Mouse (Mus musculus): ENCODE measurements around the gene D230025D16Rik. TPM values are rescaled to one million over a fixed set of nuclear protein-coding genes. Genes with fewer than 3 reads are reported as not detected.

The D230025D16Rik gene
- polyA plus RNA-seq, 1 experiment from 2014 or later = 30.9 TPM

- Histone ChIP-seq H3K9ac (replicated peaks) (no peak overlapping the region), H3K27ac (ENCODE audit: low read depth) (no peak overlapping the region), H3K4me2 (ENCODE audit: low read depth, low read length) (no peak overlapping the region), H3K36me3 (replicated peaks; ENCODE audit: insufficient read depth, low read length) (peaks cover 24% of the 10 kb centered on the region), H3K4me3 (ENCODE audit: low read depth, low read length) (no peak overlapping the region), H3K27me3 (ENCODE audit: insufficient read depth, low read length) (no peaks in the 10 kb centered on the region), H3K9me3 (ENCODE audit: low read length) (no peaks in the 10 kb centered on the region), H3K4me1 (ENCODE audit: insufficient read depth) (peaks cover 11% of the 10 kb centered on the region; the same call in 1 of the 2 replicates)
- ATAC-seq = no peak
- no peak for DNase-seq
- 73% methylated on average over 1 of the region's 1 CpGs for WGBS (ENCODE audit: insufficient replicate concordance)
- TF ChIP-seq CTCF (IDR thresholded peaks at IDR 0.05; ENCODE audit: low read depth) (no peak), EP300 (IDR thresholded peaks at IDR 0.05; ENCODE audit: low read depth) (no peak)
These were observed 19.2 kb upstream of the D230025D16Rik start for GRCm38 (mm10) chr8:105205748-105206147.

- TF ChIP-seq CTCF (IDR thresholded peaks at IDR 0.05; ENCODE audit: low read depth) (no peak), EP300 (IDR thresholded peaks at IDR 0.05; ENCODE audit: low read depth) (no peak)
- Histone ChIP-seq H3K4me3 (ENCODE audit: low read depth, low read length) (no peak overlapping the region), H3K27ac (ENCODE audit: low read depth) (no peak overlapping the region), H3K4me2 (ENCODE audit: low read depth, low read length) (no peak overlapping the region), H3K9ac (replicated peaks) (no peak overlapping the region), H3K36me3 (replicated peaks; ENCODE audit: insufficient read depth, low read length) (peaks cover 17% of the 10 kb centered on the region), H3K27me3 (ENCODE audit: insufficient read depth, low read length) (no peaks in the 10 kb centered on the region), H3K4me1 (ENCODE audit: insufficient read depth) (peaks cover 11% of the 10 kb centered on the region; the same call in 1 of the 2 replicates), H3K9me3 (ENCODE audit: low read length) (no peaks in the 10 kb centered on the region)
- DNase-seq = no peak
- WGBS (ENCODE audit: insufficient replicate concordance) = 70% methylated on average over 7 of the region's 7 CpGs
- ATAC-seq = no peak
These were observed 18.1 kb upstream of the D230025D16Rik start for GRCm38 (mm10) chr8:105206766-105207275.

GRCm38 (mm10) chr8:105207675-105208273 lies 17.2 kb upstream of the D230025D16Rik start:
- Histone ChIP-seq H3K27me3 (ENCODE audit: insufficient read depth, low read length) (no peaks in the 10 kb centered on the region), H3K27ac (ENCODE audit: low read depth) (no peak overlapping the region), H3K4me3 (ENCODE audit: low read depth, low read length) (no peak overlapping the region), H3K4me1 (ENCODE audit: insufficient read depth) (peaks cover 11% of the 10 kb centered on the region; the same call in 1 of the 2 replicates), H3K4me2 (ENCODE audit: low read depth, low read length) (no peak overlapping the region), H3K9ac (replicated peaks) (no peak overlapping the region), H3K9me3 (ENCODE audit: low read length) (no peaks in the 10 kb centered on the region), H3K36me3 (replicated peaks; ENCODE audit: insufficient read depth, low read length) (peaks cover 10% of the 10 kb centered on the region)
- 70% methylated on average over 2 of the region's 2 CpGs for WGBS (ENCODE audit: insufficient replicate concordance)
- no peak for ATAC-seq
- DNase-seq = no peak
- no peak for TF ChIP-seq EP300 (IDR thresholded peaks at IDR 0.05; ENCODE audit: low read depth)

GRCm38 (mm10) chr8:105209153-105210110 lies 15.5 kb upstream of the D230025D16Rik start:
- ATAC-seq (no peak), DNase-seq (no peak)
- Histone ChIP-seq H3K9me3 (ENCODE audit: low read length) (no peaks in the 10 kb centered on the region), H3K36me3 (replicated peaks; ENCODE audit: insufficient read depth, low read length) (peaks cover 12% of the 10 kb centered on the region), H3K27ac (ENCODE audit: low read depth) (no peak overlapping the region), H3K9ac (replicated peaks) (no peak overlapping the region; the same call in 1 of the 2 replicates), H3K4me3 (ENCODE audit: low read depth, low read length) (no peak overlapping the region), H3K27me3 (ENCODE audit: insufficient read depth, low read length) (no peaks in the 10 kb centered on the region), H3K4me1 (ENCODE audit: insufficient read depth) (peaks cover 9% of the 10 kb centered on the region; the same call in 1 of the 2 replicates), H3K4me2 (ENCODE audit: low read depth, low read length) (no peak overlapping the region)
- 54% methylated on average over 1 of the region's 1 CpGs for WGBS (ENCODE audit: insufficient replicate concordance)
- TF ChIP-seq CTCF (IDR thresholded peaks at IDR 0.05; ENCODE audit: low read depth) = no peak
- no peak for TF ChIP-seq EP300 (IDR thresholded peaks at IDR 0.05; ENCODE audit: low read depth)

GRCm38 (mm10) chr8:105214104-105214503 lies 10.8 kb upstream of the D230025D16Rik start:
- Histone ChIP-seq H3K4me3 (ENCODE audit: low read depth, low read length) (no peak overlapping the region), H3K9me3 (ENCODE audit: low read length) (no peaks in the 10 kb centered on the region), H3K27ac (ENCODE audit: low read depth) (no peak overlapping the region), H3K9ac (replicated peaks) (no peak overlapping the region), H3K27me3 (ENCODE audit: insufficient read depth, low read length) (no peaks in the 10 kb centered on the region), H3K4me2 (ENCODE audit: low read depth, low read length) (no peak overlapping the region), H3K4me1 (ENCODE audit: insufficient read depth) (peaks cover 7% of the 10 kb centered on the region; the same call in 1 of the 2 replicates), H3K36me3 (replicated peaks; ENCODE audit: insufficient read depth, low read length) (peaks cover 9% of the 10 kb centered on the region)
- 87% methylated on average over 5 of the region's 5 CpGs for WGBS (ENCODE audit: insufficient replicate concordance)
- ATAC-seq = no peak
- TF ChIP-seq EP300 (IDR thresholded peaks at IDR 0.05; ENCODE audit: low read depth) = no peak
- TF ChIP-seq CTCF (IDR thresholded peaks at IDR 0.05; ENCODE audit: low read depth) = peak; percentile 35
- no peak for DNase-seq

- H3K27me3 ChIP-seq (ENCODE audit: insufficient read depth, low read length) = no peaks in the 10 kb centered on the region
- WGBS (ENCODE audit: insufficient replicate concordance) = 74% methylated on average over 5 of the region's 5 CpGs
- TF ChIP-seq CTCF (IDR thresholded peaks at IDR 0.05; ENCODE audit: low read depth) (peak; percentile 84), EP300 (IDR thresholded peaks at IDR 0.05; ENCODE audit: low read depth) (no peak)
- no peak overlapping the region for H3K9ac ChIP-seq (replicated peaks)
- no peak for DNase-seq
- ATAC-seq = no peak
- no peak overlapping the region for H3K4me2 ChIP-seq (ENCODE audit: low read depth, low read length)
- H3K27ac ChIP-seq (ENCODE audit: low read depth) = no peak overlapping the region
- no peaks in the 10 kb centered on the region for H3K9me3 ChIP-seq (ENCODE audit: low read length)
- no peak overlapping the region for H3K4me3 ChIP-seq (ENCODE audit: low read depth, low read length)
- H3K36me3 ChIP-seq (replicated peaks; ENCODE audit: insufficient read depth, low read length) = peaks cover 9% of the 10 kb centered on the region
- H3K4me1 ChIP-seq (ENCODE audit: insufficient read depth) = no peaks in the 10 kb centered on the region
These were observed 6.9 kb upstream of the D230025D16Rik start for GRCm38 (mm10) chr8:105217926-105218522.
